Mouse (Mus musculus) CH12.LX (cell line): ENCODE data around the gene Gm6096. TPM values are rescaled to one million over a fixed set of nuclear protein-coding genes. Genes with fewer than 3 reads are reported as not detected.

ENCODE experiments used
- DNase-seq: peaks from one replicate; pipeline ENCODE4 v3.0.0-alpha.2; 2013; ENCODE audit errors: extremely low read depth
- H3K27ac ChIP-seq: 2 replicates; pipeline ENCODE4 v1.5.1; 2012; ENCODE audit warnings: low read depth, mild to moderate bottlenecking, control low read depth, moderate library complexity; ENCODE audit not compliant: insufficient read depth
- H3K27me3 ChIP-seq: replicated peaks from 2 replicates; pipeline ENCODE3; 2012; ENCODE audit warnings: inconsistent platforms
- H3K36me3 ChIP-seq, 2 experiments: replicated peaks in 1 of 2; 2 replicates each; pipeline versions ENCODE3 to v1.6.1; 2012; ENCODE audit warnings: inconsistent platforms in 1 of 2, low read length in 1 of 2, mild to moderate bottlenecking in 1 of 2, mixed read lengths in 1 of 2, moderate library complexity in 1 of 2; ENCODE audit not compliant: control insufficient read depth in 1 of 2, insufficient read depth in 1 of 2
- H3K4me1 ChIP-seq, 2 experiments: 2 replicates each; pipeline ENCODE4 v1.6.1; 2012; ENCODE audit warnings: inconsistent platforms in 1 of 2, moderate library complexity in 1 of 2; ENCODE audit not compliant: insufficient read depth in 2 of 2, control insufficient read depth in 1 of 2
- H3K4me2 ChIP-seq: 2 replicates; pipeline ENCODE4 v1.6.1; 2012; ENCODE audit warnings: low read depth, mild to moderate bottlenecking, control low read depth; ENCODE audit not compliant: poor library complexity, insufficient read depth, severe bottlenecking
- H3K4me3 ChIP-seq, 3 experiments: fragments of 150-350 bp in 1 of 3; sonication (generic) in 1 of 3; replicated peaks in 1 of 3; 2 replicates each; pipeline versions ENCODE3 to v1.5.1; 2011 to 2012; ENCODE audit warnings: low read depth in 2 of 3, low read length in 2 of 3, mild to moderate bottlenecking in 2 of 3, moderate library complexity in 2 of 3, control low read depth in 1 of 3, improper control_type of control experiment in 1 of 3, inconsistent platforms in 1 of 3, mixed read lengths in 1 of 3; ENCODE audit not compliant: poor library complexity in 1 of 3
- H3K79me2 ChIP-seq: replicated peaks from 2 replicates; pipeline ENCODE4 v1.6.1; 2012; ENCODE audit warnings: mild to moderate bottlenecking, moderate library complexity; ENCODE audit not compliant: control insufficient read depth, poor library complexity, insufficient read depth, severe bottlenecking; ENCODE audit errors: extremely low read depth
- H3K9ac ChIP-seq: 2 replicates; pipeline ENCODE4 v1.6.1; 2012; ENCODE audit warnings: low read depth, mild to moderate bottlenecking, control low read depth, moderate library complexity; ENCODE audit not compliant: insufficient read depth
- H3K9me3 ChIP-seq: replicated peaks from 2 replicates; pipeline ENCODE3; 2012; ENCODE audit warnings: low read length, inconsistent platforms, mixed read lengths
- BHLHE40 ChIP-seq: IDR thresholded peaks from 2 replicates; pipeline ENCODE4 v1.6.1; 2011; ENCODE audit warnings: mild to moderate bottlenecking, low read depth, low read length, improper control_type of control experiment
- CHD2 ChIP-seq: IDR thresholded peaks from 2 replicates; pipeline ENCODE4 v1.6.1; 2011; ENCODE audit warnings: low read length, improper control_type of control experiment
- E2F4 ChIP-seq: IDR thresholded peaks from 2 replicates; pipeline ENCODE4 v1.6.1; 2011; ENCODE audit warnings: low read depth, low read length, improper control_type of control experiment; ENCODE audit not compliant: insufficient replicate concordance
- ELF1 ChIP-seq: IDR thresholded peaks from 2 replicates; pipeline ENCODE4 v1.6.1; 2014; ENCODE audit warnings: low read depth, mild to moderate bottlenecking, inconsistent platforms, low read length, improper control_type of control experiment
- GABPA ChIP-seq: IDR thresholded peaks from 2 replicates; pipeline ENCODE4 v1.6.1; 2012; ENCODE audit warnings: low read depth, low read length, improper control_type of control experiment, inconsistent platforms; ENCODE audit not compliant: insufficient replicate concordance
- IRF4 ChIP-seq: IDR thresholded peaks from 2 replicates; pipeline ENCODE4 v1.6.1; 2014; ENCODE audit warnings: low read depth, mild to moderate bottlenecking, inconsistent platforms, low read length, improper control_type of control experiment
- JUN ChIP-seq: IDR thresholded peaks from 2 replicates; pipeline ENCODE4 v1.6.1; 2011; ENCODE audit warnings: low read depth, mild to moderate bottlenecking, low read length, improper control_type of control experiment, moderate library complexity; ENCODE audit not compliant: insufficient read depth
- JUND ChIP-seq: conservative IDR thresholded peaks from 2 replicates; pipeline ENCODE4 v1.6.1; 2011; ENCODE audit warnings: low read depth, low read length, improper control_type of control experiment
- KAT2A ChIP-seq: IDR thresholded peaks from 2 replicates; pipeline ENCODE4 v1.6.1; 2012; ENCODE audit warnings: low read length, improper control_type of control experiment, inconsistent platforms; ENCODE audit not compliant: insufficient replicate concordance
- MAFK ChIP-seq: IDR thresholded peaks from 2 replicates; pipeline ENCODE4 v1.6.1; 2011; ENCODE audit warnings: low read length, improper control_type of control experiment; ENCODE audit not compliant: insufficient replicate concordance
- MAX ChIP-seq: IDR thresholded peaks from 2 replicates; pipeline ENCODE4 v1.6.1; 2011; ENCODE audit warnings: low read length, improper control_type of control experiment
- MEF2A ChIP-seq: IDR thresholded peaks from 2 replicates; pipeline ENCODE4 v1.6.1; 2014; ENCODE audit warnings: low read depth, mild to moderate bottlenecking, inconsistent platforms, low read length, improper control_type of control experiment, borderline replicate concordance
- MXI1 ChIP-seq: IDR thresholded peaks from 2 replicates; pipeline ENCODE4 v1.6.1; 2011; ENCODE audit warnings: mild to moderate bottlenecking, low read depth, low read length, improper control_type of control experiment
- NRF1 ChIP-seq: IDR thresholded peaks from 2 replicates; pipeline ENCODE4 v1.6.1; 2014; ENCODE audit warnings: low read depth, mild to moderate bottlenecking, inconsistent platforms, low read length, improper control_type of control experiment, moderate library complexity
- PAX5 ChIP-seq: IDR thresholded peaks from 2 replicates; pipeline ENCODE4 v1.6.1; 2012; ENCODE audit warnings: low read length, inconsistent platforms, mixed read lengths
- POLR2A ChIP-seq: IDR thresholded peaks from 2 replicates; pipeline ENCODE4 v1.6.1; 2011; ENCODE audit warnings: low read depth, mild to moderate bottlenecking, improper control_type of control experiment, low read length
- POLR2AphosphoS2 ChIP-seq: IDR thresholded peaks from 2 replicates; pipeline ENCODE4 v1.6.1; 2011; ENCODE audit warnings: low read depth, low read length, improper control_type of control experiment
- RAD21 ChIP-seq: IDR thresholded peaks from 2 replicates; pipeline ENCODE4 v1.6.1; 2011; ENCODE audit warnings: low read depth, mild to moderate bottlenecking, low read length, improper control_type of control experiment, moderate library complexity
- RCOR1 ChIP-seq: conservative IDR thresholded peaks from 2 replicates; pipeline ENCODE4 v1.6.1; 2012; ENCODE audit warnings: low read depth, mild to moderate bottlenecking, inconsistent platforms, low read length, improper control_type of control experiment
- TBP ChIP-seq: conservative IDR thresholded peaks from 2 replicates; pipeline ENCODE4 v1.6.1; 2011; ENCODE audit warnings: low read depth, low read length, improper control_type of control experiment
- TCF12 ChIP-seq: IDR thresholded peaks from 2 replicates; pipeline ENCODE4 v1.6.1; 2014; ENCODE audit warnings: low read depth, mild to moderate bottlenecking, inconsistent platforms, low read length, improper control_type of control experiment
- UBTF ChIP-seq: IDR thresholded peaks from 2 replicates; pipeline ENCODE4 v1.6.1; 2012; ENCODE audit warnings: low read depth, mild to moderate bottlenecking, inconsistent platforms, low read length, improper control_type of control experiment, moderate library complexity
- USF2 ChIP-seq: conservative IDR thresholded peaks from 2 replicates; pipeline ENCODE4 v1.6.1; 2011; ENCODE audit warnings: low read depth, low read length, improper control_type of control experiment
- ZC3H11A ChIP-seq: IDR thresholded peaks from 2 replicates; pipeline ENCODE4 v1.6.1; 2012; ENCODE audit warnings: low read depth, mild to moderate bottlenecking, inconsistent platforms, low read length, improper control_type of control experiment
- ZMIZ1 ChIP-seq: IDR thresholded peaks from 2 replicates; pipeline ENCODE4 v1.6.1; 2012; ENCODE audit warnings: low read depth, mild to moderate bottlenecking, inconsistent platforms, low read length, improper control_type of control experiment
- ZNF384 ChIP-seq: IDR thresholded peaks from 2 replicates; pipeline ENCODE4 v1.6.1; 2012; ENCODE audit warnings: low read depth, low read length, improper control_type of control experiment, inconsistent platforms
- dilution Hi-C: fragments of 300-500 bp; cut with MboI; formaldehyde crosslinking; loops from 2 replicates; pipeline ENCODE4 v1.14.3; 2020; ENCODE audit warnings: low sequenced_read_pairs; ENCODE audit not compliant: extremely low pct_unique_long_range_greater_than_20kb, extremely low pct_ligation_motif_present
- in situ Hi-C: fragments of 300-500 bp; cut with MboI; formaldehyde crosslinking; loops from 3 replicates; pipeline ENCODE4 v1.14.3; 2019; ENCODE audit warnings: low sequenced_read_pairs, low pct_ligation_motif_present, low pct_unique_long_range_greater_than_20kb, mixed read lengths
- polyA plus RNA-seq: library from polyadenylated mRNA; unstranded; fragments of >175 nt; gene quantifications from 2 replicates; pipeline ENCODE4 v1.2.1, GENCODE M21; 2012; ENCODE audit warnings: low read depth; ENCODE audit not compliant: insufficient read length
- total RNA-seq, 2 experiments: library from RNA; depleted of rRNA; stranded (reverse); fragments of 300-350 nt in 1 of 2; fragments of >200 nt in 1 of 2; gene quantifications; 2 replicates each; pipeline ENCODE4 v1.2.3; 2012 to 2014

The Gm6096 gene
- total and polyA plus RNA-seq, 3 experiments: not detected

DNA sequence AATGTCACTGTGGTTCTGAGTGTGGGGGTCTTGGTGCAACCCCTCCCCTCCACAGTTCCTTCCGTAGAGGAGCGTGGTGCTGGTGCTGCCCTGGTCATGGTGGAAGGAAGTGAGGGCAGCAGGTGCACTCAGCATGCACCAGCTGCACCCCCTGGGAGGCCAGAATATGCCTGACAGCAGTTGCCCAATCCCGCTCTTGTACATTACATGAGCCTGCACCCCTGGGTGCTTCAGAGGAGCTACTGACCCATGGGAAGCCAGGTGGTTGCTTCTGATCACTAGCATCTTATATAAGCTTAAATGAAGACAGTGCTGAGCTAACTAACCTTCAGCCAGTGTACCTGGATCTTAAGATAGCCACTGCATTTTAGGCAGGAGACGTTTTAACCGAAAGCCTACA, 12.8 kb upstream of the Gm6096 start:
- dilution Hi-C loops: no loop called here
- Histone ChIP-seq H3K36me3 (peaks cover 31 to 63% of the 10 kb centered on the region in 2 experiments), H3K27me3 (no peaks in the 10 kb centered on the region), H3K79me2 (no peaks in the 10 kb centered on the region), H3K27ac (no peak overlapping the region), H3K4me2 (no peak overlapping the region), H3K4me3 (no peak overlapping the region), H3K9me3 (no peaks in the 10 kb centered on the region), H3K4me1 (peaks cover 0 to 11% of the 10 kb centered on the region in 2 experiments; a peak in 2 of 4 replicates), H3K9ac (no peak overlapping the region)
- TF ChIP-seq MAX (no peak), MXI1 (no peak), PAX5 (no peak), NRF1 (no peak), ELF1 (no peak), POLR2A (no peak), TCF12 (no peak), RCOR1 (no peak), UBTF (no peak), GABPA (no peak), RAD21 (no peak), TBP (no peak), JUN (no peak), IRF4 (no peak), MAFK (no peak), USF2 (no peak), ZC3H11A (no peak)
- DNase-seq: no peak
- in situ Hi-C loops: no loop called here

DNA sequence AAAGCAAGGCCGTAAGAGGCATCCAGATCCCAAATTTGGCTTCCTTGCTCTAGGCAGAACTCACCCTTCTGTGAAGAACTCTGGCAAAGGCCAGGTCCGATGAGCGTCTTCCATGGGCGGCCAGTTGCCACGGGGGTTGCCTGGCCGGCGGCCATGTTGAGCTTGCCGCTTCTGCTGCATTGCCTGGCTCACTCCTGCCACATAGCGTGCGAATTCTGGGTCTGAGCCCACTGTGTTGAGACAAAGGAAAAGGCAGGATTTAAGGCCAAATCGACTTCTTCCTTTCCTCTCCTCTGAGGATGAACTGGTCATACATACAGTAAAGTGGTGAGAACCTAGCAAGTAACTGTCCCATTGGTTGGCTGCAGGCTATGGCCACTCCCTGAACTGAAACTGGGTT, 8.7 kb upstream of the Gm6096 start:
- no peaks in the 10 kb centered on the region for H3K79me2 ChIP-seq
- H3K4me3 ChIP-seq: no peak overlapping the region
- dilution Hi-C loops (no loop called here), in situ Hi-C loops (no loop called here)
- no peak overlapping the region for H3K27ac ChIP-seq
- H3K27me3 ChIP-seq: no peaks in the 10 kb centered on the region
- H3K4me2 ChIP-seq: no peak overlapping the region
- TF ChIP-seq IRF4 (no peak), ZNF384 (no peak), ELF1 (no peak), E2F4 (no peak), MEF2A (no peak), CHD2 (no peak), RAD21 (no peak), KAT2A (no peak), POLR2AphosphoS2 (no peak), JUND (no peak), BHLHE40 (no peak), JUN (no peak), ZMIZ1 (no peak), TBP (no peak)
- TF ChIP-seq, all 38 proteins: peak for 0
- Histone ChIP-seq H3K4me1 (peaks cover 0 to 4% of the 10 kb centered on the region in 2 experiments; a peak in 2 of 4 replicates), H3K9ac (no peak overlapping the region), H3K36me3 (peaks cover 43 to 78% of the 10 kb centered on the region in 2 experiments), H3K9me3 (no peaks in the 10 kb centered on the region)
- no peak for DNase-seq
